Mouse (Mus musculus) midbrain, embryonic 11.5 days (tissue): Measurements from ENCODE around the gene Trmt13. TPM values are rescaled to one million over a fixed set of nuclear protein-coding genes. Genes with fewer than 3 reads are reported as not detected.

ENCODE experiments used
- ATAC-seq: fragments of 200-750 bp; cut with Nextera tagmentation; 2 replicates; pipeline ENCODE4 v1.8.0; 2017; ENCODE audit warnings: moderate TSS enrichment, moderate library complexity; ENCODE audit not compliant: low FRiP score
- DNase-seq: peaks from one replicate; pipeline ENCODE4 v3.0.0; 2015; ENCODE audit warnings: low spot score; ENCODE audit errors: missing footprints
- H3K27ac ChIP-seq: fragments of 300-500 bp; sonication (generic); 2 replicates; pipeline ENCODE4 v1.5.1; 2014; ENCODE audit warnings: low read depth, low read length
- H3K27me3 ChIP-seq: fragments of 300-500 bp; sonication (generic); 2 replicates; pipeline ENCODE4 v1.6.1; 2014; ENCODE audit warnings: mild to moderate bottlenecking, low read length, moderate library complexity, mixed read lengths; ENCODE audit not compliant: control insufficient read depth, insufficient read depth
- H3K36me3 ChIP-seq: fragments of 300-500 bp; sonication (generic); 2 replicates; pipeline ENCODE4 v1.6.1; 2014; ENCODE audit warnings: mild to moderate bottlenecking, low read length, moderate library complexity, mixed read lengths; ENCODE audit not compliant: control insufficient read depth, insufficient read depth
- H3K4me1 ChIP-seq: fragments of 300-500 bp; sonication (generic); 2 replicates; pipeline ENCODE4 v1.6.1; 2014; ENCODE audit warnings: low read length; ENCODE audit not compliant: control insufficient read depth, insufficient read depth
- H3K4me2 ChIP-seq: fragments of 300-500 bp; sonication (generic); 2 replicates; pipeline ENCODE4 v1.6.1; 2014; ENCODE audit warnings: mild to moderate bottlenecking, moderate library complexity
- H3K4me3 ChIP-seq: fragments of 300-500 bp; sonication (generic); 2 replicates; pipeline ENCODE4 v1.5.1; 2014; ENCODE audit warnings: low read depth, low read length
- H3K9ac ChIP-seq: fragments of 300-500 bp; sonication (generic); 2 replicates; pipeline ENCODE4 v1.6.1; 2014; ENCODE audit warnings: low read length
- H3K9me3 ChIP-seq: fragments of 300-500 bp; sonication (generic); 2 replicates; pipeline ENCODE4 v1.6.1; 2016; ENCODE audit warnings: low read length; ENCODE audit not compliant: control insufficient read depth
- WGBS: fragments of 180-500 bp; shearing (Covaris S2); extraction: QIAGEN DNeasy Blood & Tissue Kit; methylation state at CpG from one replicate; pipeline ENCODE4 v1.1.7; 2014; 5-methylcytosine and 5-hydroxymethylcytosine counted together
- polyA plus RNA-seq: library from polyadenylated mRNA; unstranded; fragments of >200 nt; fragmentation: Nextera tagmentation; extraction: Ambion mirVana; gene quantifications from 2 replicates; pipeline ENCODE4 v1.2.1, GENCODE M21; 2014

The Trmt13 gene
- polyA plus RNA-seq, 1 experiment from 2014 or later = 23.5 TPM

DNA sequence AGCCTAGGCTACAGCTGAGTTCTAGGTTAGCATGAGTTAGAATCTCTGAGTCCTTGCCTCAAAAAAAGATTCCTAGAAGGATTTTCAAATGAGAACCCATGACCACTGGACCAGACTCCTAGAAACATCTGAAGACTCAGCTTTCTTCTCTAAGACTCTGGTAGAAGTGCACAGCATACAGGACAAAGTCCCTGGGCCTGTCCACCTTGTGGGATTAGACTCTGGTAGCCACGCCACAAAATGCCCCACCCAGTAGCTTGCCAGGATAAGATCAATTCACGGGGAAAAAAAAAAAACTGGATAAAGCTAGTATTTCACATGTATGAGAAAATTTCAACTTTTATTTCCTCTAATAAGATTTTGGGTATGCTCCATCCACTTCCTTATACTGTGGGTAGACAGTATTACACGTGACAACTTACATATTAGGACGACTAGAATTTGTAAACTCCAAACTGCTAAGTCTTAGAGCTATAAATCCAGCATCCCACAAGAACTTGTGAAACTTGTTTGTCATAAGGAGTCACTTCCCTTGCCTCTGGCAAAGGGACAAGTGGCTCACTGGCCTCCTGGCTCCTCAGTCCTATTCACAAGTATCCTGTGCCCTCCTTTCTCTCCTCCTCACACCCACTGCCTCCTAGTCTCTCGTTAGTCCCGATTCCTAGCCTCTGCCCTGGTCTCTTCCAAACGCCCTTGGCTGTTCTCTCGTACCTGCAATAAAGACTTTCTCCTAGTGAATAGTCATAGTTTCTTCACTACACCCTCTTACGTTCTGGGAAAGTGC, 23.5 kb upstream of the Trmt13 start:
- no peak overlapping the region for H3K9ac ChIP-seq
- 90% methylated on average over 9 of the region's 9 CpGs for WGBS

DNA sequence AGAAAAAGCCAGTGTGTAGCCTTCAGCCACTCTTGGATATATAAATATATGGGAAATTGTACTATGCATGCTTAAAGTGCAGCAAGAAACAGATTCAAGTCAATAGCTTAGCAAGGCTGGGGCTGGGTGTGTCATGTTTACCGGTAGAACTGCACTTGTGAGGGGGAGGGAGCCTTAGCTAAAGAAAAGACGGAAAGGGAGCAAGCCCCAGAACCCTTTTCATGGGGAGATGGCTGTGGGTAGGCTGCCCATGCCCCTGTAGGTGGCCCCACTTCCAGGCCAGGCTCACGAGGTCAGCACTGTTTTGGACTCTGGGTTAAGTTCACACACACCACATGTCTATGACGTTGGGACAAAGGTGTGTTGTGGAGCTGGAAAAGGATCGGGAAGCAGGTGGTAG, 21.4 kb upstream of the Trmt13 start:
- H3K27me3 ChIP-seq = no peaks in the 10 kb centered on the region
- H3K9me3 ChIP-seq = no peaks in the 10 kb centered on the region
- no peak overlapping the region for H3K27ac ChIP-seq
- H3K36me3 ChIP-seq = peaks cover 13% of the 10 kb centered on the region
- 74% methylated on average over 5 of the region's 5 CpGs for WGBS
- no peak for ATAC-seq
- no peak overlapping the region for H3K4me3 ChIP-seq
- no peak for DNase-seq
- no peak overlapping the region for H3K4me2 ChIP-seq
- H3K9ac ChIP-seq = no peak overlapping the region
- no peaks in the 10 kb centered on the region for H3K4me1 ChIP-seq

More for the DNA sequence above, 23.5 kb upstream of the Trmt13 start:
- Histone ChIP-seq H3K27me3 (no peaks in the 10 kb centered on the region), H3K36me3 (peaks cover 21% of the 10 kb centered on the region), H3K9me3 (no peaks in the 10 kb centered on the region), H3K4me2 (no peak overlapping the region), H3K4me3 (no peak overlapping the region), H3K4me1 (no peaks in the 10 kb centered on the region), H3K27ac (no peak overlapping the region)
- ATAC-seq (no peak), DNase-seq (no peak)

DNA sequence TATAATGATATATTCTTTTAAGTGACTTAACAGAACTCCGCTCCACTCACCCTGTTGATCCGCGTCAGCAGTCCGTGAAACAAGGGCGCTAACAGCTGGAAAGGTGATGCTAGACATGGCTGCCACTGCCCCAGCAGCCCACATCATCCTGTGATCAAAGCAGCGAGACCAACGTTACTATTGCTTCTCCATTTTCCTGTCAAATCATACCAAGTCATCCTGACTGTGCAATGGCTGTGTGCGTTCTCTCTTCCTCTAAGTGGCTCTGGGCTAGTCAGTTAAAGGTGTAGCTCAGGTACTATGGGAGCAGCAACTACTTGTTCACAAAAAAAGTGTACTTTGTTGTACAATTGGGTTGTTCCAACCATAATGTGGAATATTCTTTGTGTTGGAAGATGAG, 20.5 kb upstream of the Trmt13 start:
- DNase-seq (no peak), ATAC-seq (no peak)
- H3K4me3 ChIP-seq = no peak overlapping the region
- H3K9me3 ChIP-seq = no peaks in the 10 kb centered on the region
- 91% methylated on average over 8 of the region's 8 CpGs for WGBS
- no peaks in the 10 kb centered on the region for H3K27me3 ChIP-seq
- peaks cover 10% of the 10 kb centered on the region for H3K36me3 ChIP-seq
- no peak overlapping the region for H3K4me2 ChIP-seq
- no peak overlapping the region for H3K9ac ChIP-seq
- no peaks in the 10 kb centered on the region for H3K4me1 ChIP-seq
- H3K27ac ChIP-seq = no peak overlapping the region

DNA sequence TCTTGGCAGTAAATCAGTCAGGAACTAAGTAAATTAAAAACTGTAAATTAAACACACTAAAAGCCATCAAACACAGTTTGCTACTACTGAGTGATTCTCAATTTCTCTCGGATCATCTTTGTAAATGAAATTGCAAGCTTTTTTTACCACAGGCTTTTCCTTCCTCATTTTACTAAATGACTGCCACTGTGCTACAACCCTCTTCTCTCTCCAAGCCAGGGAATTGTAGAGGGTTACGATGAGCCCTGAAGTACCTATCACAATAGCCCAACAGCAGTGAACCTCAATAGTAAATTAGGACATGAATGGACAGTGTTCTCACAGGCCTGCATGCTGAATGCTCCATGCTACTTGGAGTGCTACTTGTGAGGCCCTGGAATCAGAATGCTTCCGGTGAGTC, 19.7 kb upstream of the Trmt13 start:
- Histone ChIP-seq H3K27ac (no peak overlapping the region), H3K4me2 (no peak overlapping the region), H3K9me3 (no peaks in the 10 kb centered on the region), H3K9ac (no peak overlapping the region), H3K4me1 (no peaks in the 10 kb centered on the region), H3K36me3 (peaks cover 10% of the 10 kb centered on the region), H3K27me3 (no peaks in the 10 kb centered on the region), H3K4me3 (no peak overlapping the region)
- WGBS = 90% methylated on average over 3 of the region's 3 CpGs
- DNase-seq (no peak), ATAC-seq (no peak)

DNA sequence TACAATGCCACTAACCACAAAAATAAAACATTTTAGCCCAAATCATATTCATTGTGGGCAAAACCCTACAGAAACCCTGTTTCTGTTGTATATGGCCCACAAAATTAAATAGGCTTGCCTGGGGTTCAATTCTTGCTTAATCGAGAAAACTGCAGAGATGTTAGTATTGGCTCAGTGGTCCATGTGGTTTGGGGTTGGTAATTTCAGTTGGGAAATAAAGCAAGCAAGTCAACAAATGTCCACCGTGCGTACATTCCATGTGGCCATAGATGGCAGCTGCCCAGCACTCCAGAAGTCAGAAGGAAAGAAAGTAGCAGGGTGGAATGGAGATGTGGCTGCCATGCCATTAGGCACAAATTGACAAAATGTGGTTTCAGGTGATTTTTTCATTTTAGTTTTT, 18.6 kb upstream of the Trmt13 start:
- Histone ChIP-seq H3K4me3 (no peak overlapping the region), H3K36me3 (peaks cover 8% of the 10 kb centered on the region; the same call in 1 of the 2 replicates), H3K4me1 (no peaks in the 10 kb centered on the region), H3K27ac (no peak overlapping the region), H3K4me2 (no peak overlapping the region), H3K9ac (no peak overlapping the region), H3K27me3 (no peaks in the 10 kb centered on the region), H3K9me3 (no peaks in the 10 kb centered on the region)
- no peak for ATAC-seq
- 89% methylated on average over 3 of the region's 3 CpGs for WGBS
- DNase-seq = no peak

DNA sequence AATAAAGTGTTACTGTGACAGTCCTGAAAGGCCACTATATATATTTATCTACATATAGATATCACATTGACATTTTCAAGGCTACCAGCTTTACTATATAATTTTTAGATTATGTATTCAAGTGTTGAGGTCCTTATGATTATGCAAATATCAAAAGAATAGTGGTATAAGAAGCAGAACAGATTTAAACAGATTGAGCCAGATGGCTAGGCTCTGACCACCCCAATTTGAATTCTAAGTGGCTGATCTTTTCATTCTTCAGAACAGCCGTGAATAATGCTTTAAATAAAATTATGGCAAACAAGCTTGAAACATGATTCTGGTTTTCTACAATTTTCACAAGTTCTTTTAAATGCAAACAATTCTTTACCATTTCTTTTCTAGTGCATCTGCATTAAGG, 17.1 kb upstream of the Trmt13 start:
- Histone ChIP-seq H3K36me3 (peaks cover 8% of the 10 kb centered on the region; the same call in 1 of the 2 replicates), H3K9me3 (no peaks in the 10 kb centered on the region)
- 76% methylated on average over 1 of the region's 1 CpGs for WGBS

DNA sequence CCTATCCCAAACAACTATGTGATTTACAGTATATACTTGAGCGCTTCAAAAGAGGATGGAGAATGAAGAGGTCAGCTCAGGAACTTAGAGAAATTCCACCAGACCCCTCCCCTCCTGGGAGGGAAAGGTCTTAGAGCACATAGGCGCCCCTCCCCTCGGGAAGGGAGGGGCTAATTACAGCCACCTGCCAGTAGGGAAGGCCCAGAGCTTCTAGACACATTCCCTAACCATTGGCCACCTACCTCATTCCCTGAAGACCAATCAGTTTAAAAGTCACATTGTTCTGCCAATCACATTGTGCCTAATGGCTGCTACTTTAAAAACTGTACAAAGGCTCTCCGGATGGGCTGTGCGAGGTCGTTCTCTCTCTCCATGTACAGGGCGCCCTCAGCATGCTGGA, 8.3 kb upstream of the Trmt13 start:
- ATAC-seq = no peak
- no peaks in the 10 kb centered on the region for H3K27me3 ChIP-seq
- H3K9ac ChIP-seq = no peak overlapping the region
- no peaks in the 10 kb centered on the region for H3K9me3 ChIP-seq
- H3K4me2 ChIP-seq = no peak overlapping the region
- no peaks in the 10 kb centered on the region for H3K4me1 ChIP-seq
- peaks cover 9% of the 10 kb centered on the region for H3K36me3 ChIP-seq
- DNase-seq = peak; percentile 10
- no peak overlapping the region for H3K4me3 ChIP-seq
- H3K27ac ChIP-seq = no peak overlapping the region
- WGBS = 90% methylated on average over 7 of the region's 7 CpGs

More for the DNA sequence above, 17.1 kb upstream of the Trmt13 start:
- Histone ChIP-seq H3K4me1 (no peaks in the 10 kb centered on the region), H3K27ac (no peak overlapping the region), H3K4me2 (no peak overlapping the region), H3K9ac (no peak overlapping the region), H3K27me3 (no peaks in the 10 kb centered on the region), H3K4me3 (no peak overlapping the region)
- no peak for DNase-seq
- no peak for ATAC-seq

DNA sequence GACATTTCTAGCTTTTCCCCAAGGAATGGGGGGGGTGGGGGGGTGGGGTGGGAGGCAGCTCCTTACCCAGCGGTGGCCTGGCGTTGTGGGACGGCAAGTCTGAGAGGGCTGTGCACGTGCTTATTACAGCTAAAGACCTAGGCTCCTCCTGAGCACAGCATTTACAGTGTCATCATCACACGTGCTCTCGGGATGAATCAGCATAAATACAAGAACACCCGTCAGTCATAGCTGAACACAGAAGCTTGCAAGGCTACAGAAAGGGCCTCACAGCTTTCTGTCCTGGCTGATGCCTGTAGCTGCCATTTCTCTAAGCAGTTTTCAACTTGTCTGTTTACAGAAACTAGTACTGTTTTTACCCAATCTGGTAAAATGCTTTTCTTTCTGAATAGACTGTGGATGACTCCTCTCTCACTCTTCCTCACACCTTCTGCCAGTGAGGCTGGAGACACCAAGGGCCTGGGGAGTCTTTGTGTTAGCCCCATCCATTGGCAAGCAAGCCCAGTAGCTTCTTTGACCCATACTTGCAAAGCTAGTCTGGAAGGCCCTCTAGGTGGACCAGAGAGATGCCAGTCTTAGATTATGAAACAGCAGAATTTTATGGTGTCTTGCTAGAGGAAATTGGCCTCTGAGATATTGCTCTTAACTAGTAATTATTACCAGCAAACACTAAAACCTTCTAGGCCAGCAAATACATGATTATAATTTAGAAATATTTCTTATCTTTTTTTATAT, 6.4 kb upstream of the Trmt13 start:
- H3K9ac ChIP-seq = no peak overlapping the region
- WGBS = 90% methylated on average over 7 of the region's 7 CpGs
- H3K4me2 ChIP-seq = no peak overlapping the region
- no peaks in the 10 kb centered on the region for H3K9me3 ChIP-seq
- ATAC-seq (no peak), DNase-seq (peak; percentile 33)
- H3K36me3 ChIP-seq = peaks cover 9% of the 10 kb centered on the region
- H3K27me3 ChIP-seq = no peaks in the 10 kb centered on the region
- H3K4me1 ChIP-seq = no peaks in the 10 kb centered on the region
- H3K4me3 ChIP-seq = no peak overlapping the region
- no peak overlapping the region for H3K27ac ChIP-seq

DNA sequence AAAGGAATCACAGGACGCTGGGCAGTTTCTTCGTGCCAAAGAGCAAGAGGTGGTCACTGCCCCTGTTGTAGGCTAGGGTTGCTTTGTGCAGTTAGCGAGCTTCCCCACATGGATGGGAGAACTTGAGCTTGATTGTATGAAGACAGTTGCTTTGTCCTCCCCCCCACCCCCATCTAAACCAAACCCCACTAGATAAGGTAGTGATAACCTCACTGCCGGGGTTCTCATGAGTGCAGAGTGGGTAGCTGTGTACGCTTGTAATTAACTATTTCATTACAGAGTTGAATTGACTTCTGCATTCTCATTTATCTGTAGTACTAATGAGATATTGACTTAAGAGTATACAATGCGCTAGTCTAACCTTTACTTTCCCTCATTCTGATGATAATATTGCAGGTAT, 4.5 kb upstream of the Trmt13 start:
- WGBS = 89% methylated on average over 6 of the region's 6 CpGs

More for the DNA sequence above, 4.5 kb upstream of the Trmt13 start:
- Histone ChIP-seq H3K27ac (no peak overlapping the region), H3K36me3 (peaks cover 13% of the 10 kb centered on the region), H3K4me3 (no peak overlapping the region), H3K27me3 (no peaks in the 10 kb centered on the region), H3K9me3 (no peaks in the 10 kb centered on the region), H3K4me1 (no peaks in the 10 kb centered on the region), H3K9ac (no peak overlapping the region), H3K4me2 (no peak overlapping the region)
- ATAC-seq (no peak), DNase-seq (peak; percentile 77)
